Mouse (Mus musculus): ENCODE measurements at regions not wholly inside any gene's neighbourhood (a gene's known extent, or its start where the extent isn't known, plus 50 kb on each side); places are given as distances from the start of the nearest gene placed in this dataset.

DNA sequence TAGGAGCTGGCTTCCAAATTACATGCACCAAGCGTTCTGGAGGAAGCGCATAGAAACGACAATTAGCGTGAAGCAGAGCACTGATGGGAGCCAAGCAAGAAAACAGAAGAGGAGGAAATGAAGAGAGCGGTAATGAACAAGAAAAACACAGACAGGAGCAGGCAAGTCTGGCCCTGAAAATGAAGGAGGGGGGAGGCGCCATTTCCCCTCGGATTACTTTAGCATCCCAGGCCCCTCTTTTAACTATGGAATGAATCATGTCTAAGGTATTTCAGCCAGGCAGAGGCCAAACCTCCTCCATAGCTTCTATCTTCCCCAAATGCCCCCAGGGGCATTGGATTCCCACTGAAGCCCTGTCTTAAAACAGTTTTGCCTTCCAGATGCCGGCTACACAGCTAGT lies 248.1 kb upstream of the Nrip1 start:
- intact Hi-C loops (cut with DNase I): no loop called here
- peak in 1 of 2 experiments; percentile 28 for DNase-seq (ENCODE audit: low spot score in 2 of 2)

DNA sequence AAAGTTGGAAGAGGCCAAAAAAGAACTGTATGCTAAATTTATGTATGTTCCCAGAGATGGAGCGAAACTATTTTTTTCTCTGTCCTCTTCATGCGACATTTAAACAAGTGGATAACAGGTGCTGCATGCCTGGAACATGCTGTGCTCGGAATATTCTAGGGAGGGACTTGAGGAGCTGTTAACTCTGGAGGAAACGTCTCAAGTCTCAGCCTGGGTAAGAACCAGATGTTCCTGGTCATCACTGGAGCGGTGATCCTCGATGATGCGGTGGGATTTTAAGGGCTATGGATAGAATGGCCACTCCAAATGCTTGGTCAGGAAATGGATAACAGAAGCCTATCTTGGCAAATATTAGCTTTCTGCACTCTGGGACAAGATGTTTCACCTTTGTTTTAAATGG lies 244.7 kb upstream of the Nrip1 start:
- intact Hi-C loops (cut with DNase I): no loop called here
- DNase-seq (ENCODE audit: low spot score in 2 of 2): peak in 1 of 2 experiments; percentile 44

DNA sequence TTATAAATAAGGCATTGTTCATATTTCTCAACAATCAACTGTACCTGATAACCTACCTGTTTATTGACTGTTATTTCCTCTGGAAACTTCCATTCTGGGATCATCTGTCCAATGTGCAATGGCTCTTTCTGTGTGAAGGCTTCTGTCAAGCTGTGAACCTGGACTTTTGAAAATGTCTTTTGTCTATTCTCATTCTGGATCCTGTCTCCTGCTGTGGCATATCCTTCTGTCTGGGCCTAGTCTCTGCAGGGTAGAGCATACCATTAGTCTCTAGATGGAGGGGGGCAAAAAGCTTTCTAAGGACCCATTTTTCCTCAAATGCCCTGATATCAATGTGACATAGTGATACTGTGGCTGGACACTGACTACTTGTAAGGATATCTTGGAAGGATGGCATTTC lies 237.4 kb upstream of the Nrip1 start:
- no peak for DNase-seq (ENCODE audit: low spot score in 2 of 2)
- intact Hi-C loops (cut with DNase I): no loop called here

DNA sequence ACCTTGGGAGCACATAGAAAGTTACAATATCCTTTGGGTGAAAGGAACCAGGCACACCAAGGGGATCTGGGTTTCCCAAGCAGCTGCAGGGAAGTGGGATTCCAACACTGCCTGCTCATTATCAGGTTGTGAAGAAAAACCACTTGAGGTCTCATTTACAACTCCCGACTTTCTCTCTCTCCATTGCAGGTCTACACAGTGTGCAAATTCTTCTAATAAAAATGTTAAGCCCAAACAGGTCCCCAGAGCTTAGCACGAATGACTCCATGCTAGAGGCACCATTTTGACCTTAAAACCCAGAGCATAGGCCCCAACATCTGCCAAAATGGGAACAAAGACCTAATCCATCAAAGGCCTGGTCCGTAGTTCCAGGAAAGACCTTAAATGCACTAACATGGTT lies 231.3 kb upstream of the Nrip1 start:
- no peak for DNase-seq (ENCODE audit: low spot score in 2 of 2)
- intact Hi-C loops (cut with DNase I): no loop called here

DNA sequence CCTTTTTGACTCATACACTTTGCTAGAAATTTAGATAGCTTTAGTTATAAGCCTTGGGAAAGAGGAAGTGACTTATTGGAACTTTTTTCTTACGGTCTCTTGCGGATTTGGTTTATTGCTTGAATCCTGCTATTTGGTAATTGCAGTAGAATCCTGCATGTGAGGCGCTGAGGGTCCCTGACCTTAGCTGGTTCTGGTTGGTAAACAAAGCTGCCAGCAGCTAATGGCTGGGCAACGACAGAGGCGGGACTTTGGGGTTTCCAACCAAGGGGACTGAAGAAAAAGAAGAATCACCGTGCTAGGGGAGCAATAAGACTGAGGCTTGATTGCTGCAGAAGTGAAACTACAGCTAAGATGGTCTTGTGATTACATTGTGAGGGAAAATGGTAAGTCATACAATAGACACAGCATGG lies 230.2 kb upstream of the Nrip1 start:
- DNase-seq (ENCODE audit: low spot score in 2 of 2): no peak
- intact Hi-C loops (cut with DNase I): no loop called here

DNA sequence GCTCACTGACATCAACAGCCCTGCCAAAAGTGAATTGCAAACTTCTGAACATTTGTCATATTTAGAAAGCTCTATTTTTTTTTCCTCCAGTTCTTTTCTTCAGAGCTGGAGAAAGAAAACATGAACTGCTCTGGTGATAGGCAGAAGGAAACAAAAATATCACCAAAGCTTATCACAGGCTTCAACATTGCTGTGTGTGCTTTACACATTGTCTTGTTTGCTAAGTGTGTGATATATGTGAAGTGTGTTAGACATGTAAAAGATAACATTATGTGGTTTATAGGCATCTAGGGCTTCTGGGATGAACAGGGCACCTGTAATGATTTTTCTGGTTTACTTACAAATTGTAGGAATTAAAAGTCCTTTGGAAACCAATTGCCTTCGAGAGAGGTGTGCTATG lies 229.8 kb upstream of the Nrip1 start:
- DNase-seq (ENCODE audit: low spot score in 2 of 2): no peak
- intact Hi-C loops (cut with DNase I): no loop called here

DNA sequence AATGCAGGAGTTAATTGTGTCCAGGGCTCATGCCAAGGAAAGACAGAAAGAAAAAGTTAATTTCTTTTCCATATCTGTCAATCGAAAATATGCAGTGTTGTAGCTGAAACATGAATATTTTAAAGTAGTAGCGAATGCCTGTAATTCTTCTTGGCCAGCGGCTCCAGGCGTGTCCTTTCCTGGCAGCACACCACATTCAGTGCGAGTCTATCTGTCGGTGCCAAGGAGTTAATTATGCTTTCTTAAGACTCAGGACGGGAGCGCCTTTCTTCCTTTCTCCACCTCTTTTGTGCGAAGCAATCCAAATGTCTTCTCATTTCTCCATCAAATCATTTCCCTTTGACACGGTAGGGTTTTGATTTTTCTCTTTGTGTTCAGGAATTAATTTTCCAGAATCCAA lies 226.5 kb upstream of the Nrip1 start:
- intact Hi-C loops (cut with DNase I): no loop called here
- DNase-seq (ENCODE audit: low spot score in 2 of 2): peak in 1 of 2 experiments; percentile 19

DNA sequence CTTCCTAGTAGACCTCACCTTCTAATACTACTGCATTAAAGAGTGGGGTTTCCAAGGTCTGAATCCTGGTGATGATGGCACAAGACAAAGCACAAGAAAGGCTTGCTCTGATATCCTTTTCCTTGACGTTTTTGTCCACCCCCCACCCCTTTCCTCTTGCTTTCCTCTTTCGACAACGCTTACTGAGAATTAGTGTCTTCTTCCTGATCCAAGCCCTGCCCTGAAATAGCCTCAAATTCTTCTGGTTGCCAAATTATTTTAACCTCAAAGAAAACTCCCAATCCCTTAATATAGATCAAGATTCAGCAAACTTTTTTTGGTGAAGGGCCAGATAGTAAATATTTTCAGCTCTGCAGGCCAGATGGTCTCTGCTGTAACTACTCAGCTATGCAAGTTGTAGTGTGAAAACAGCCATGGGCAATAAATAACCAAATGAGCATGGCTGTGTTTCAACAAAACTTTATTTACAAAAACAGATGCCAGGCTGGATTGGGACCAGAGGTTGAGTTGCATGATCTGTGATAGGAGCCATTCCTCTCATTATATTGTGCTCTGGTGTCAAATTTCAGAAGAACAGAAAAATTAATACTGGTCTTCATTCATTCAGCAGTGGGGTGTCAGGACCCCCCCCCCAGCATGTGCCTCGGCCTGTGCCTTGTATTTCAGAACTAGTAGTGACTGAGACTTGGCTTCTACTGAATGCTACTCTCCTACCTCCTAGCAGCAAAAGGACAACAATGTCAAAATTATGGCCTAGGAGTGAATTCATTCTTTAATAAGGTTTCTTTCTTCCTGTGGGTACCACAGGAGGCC lies 218.5 kb upstream of the Nrip1 start:
- intact Hi-C loops (cut with DNase I): no loop called here

DNA sequence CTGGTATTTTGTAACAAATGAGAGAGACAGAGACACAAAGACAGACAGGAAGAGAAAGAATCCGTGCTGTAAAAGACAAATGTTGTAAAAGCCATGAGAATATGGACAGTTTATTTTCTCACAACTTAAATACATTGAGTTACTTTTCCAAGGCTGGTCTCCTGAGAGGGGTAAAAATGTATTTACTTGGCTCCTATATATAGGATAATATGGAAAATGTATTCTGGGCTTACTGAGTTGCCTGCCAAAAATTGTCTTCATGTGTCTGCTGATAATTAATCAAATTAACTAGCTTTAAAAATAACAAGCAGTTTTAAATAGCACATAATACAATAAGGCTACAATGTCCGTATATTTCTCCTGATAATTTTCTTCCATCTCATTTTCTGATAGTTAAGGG lies 216.2 kb upstream of the Nrip1 start:
- no peak for DNase-seq (ENCODE audit: low spot score in 2 of 2)
- intact Hi-C loops (cut with DNase I): no loop called here

More for the DNA sequence above, 218.5 kb upstream of the Nrip1 start:
- peak; percentile 5 to 23 for DNase-seq (ENCODE audit: low spot score in 2 of 2)

DNA sequence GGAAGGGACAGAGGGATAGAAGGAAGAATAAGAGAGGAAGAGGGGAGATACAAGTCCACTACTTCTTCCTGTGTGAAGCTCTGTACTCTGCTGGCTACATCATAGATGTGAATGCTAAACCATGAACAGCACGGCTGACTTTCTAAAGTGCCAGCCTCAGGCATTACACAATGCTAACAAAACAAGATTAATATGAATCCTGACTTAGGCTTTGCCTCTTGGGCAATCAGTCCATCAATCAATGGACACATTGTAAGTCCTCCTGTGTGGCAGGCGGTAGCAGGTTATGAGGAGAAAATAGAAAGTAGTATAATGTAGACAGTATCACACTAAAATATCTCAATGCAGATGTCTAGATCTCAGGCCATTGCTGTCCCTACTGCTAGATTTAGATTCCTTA lies 203.6 kb upstream of the Nrip1 start:
- DNase-seq (ENCODE audit: low spot score in 2 of 2): no peak
- intact Hi-C loops (cut with DNase I): no loop called here

DNA sequence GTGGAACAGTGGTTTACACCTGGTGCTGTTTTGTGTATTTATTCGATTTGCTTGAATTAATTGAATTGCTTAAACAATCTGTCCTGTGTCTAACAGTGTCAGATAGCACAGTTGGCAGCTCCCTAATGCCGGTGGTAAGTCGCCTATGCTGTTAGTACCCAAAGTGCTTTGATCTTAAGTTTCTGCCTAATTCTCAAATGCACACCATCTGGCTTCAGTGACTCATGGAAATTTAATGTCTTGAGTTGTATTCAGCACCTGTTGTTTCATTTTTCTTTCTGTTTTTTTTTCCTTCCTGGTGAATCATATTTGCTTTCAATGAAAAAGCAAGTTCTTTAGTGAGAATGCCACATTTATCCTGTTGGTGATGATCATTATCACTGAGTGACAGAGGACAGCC lies 201.7 kb upstream of the Nrip1 start:
- DNase-seq (ENCODE audit: low spot score in 2 of 2): peak; percentile 6 to 62

DNA sequence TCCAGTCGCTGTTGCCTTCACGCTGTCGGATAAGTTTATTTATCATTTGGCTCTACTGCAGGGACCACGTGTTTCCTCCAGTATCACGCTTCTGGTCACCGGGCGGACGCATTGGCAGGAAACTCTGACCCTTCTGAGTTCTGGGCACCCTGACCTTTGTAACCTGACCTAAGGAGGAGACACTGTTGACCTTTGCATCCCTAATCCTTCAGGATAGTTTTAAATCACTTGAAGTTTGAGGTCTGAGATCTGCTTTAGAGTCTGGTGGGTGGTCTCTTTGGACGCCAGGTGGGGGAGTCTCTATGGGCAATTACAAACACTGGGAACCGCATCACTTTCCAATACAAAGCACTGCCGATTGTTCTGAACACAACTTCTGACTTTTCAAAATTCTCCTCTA lies 192.6 kb upstream of the Nrip1 start:
- intact Hi-C loops (cut with DNase I): no loop called here

More for the DNA sequence above, 201.7 kb upstream of the Nrip1 start:
- intact Hi-C loops (cut with DNase I): no loop called here

DNA sequence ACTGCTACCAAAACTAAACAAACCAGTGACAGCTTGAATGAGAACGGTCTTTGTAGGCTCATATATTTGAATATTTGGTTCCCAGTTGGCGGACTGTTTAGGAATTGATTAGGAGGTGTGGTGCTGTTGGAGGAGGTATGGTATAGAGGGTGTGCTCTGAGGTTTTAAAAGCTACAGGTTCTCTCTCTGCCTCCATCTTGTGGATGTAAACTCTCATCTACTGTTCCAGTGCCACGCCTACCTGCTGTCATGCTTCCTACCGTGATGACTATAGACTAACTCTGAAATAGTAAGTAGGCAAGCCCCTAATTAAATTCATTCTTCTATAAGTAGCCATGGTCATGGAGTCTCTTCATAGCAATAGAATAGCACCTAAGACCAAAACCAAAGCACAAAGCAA lies 181.2 kb upstream of the Nrip1 start:
- no peak for DNase-seq (ENCODE audit: low spot score in 2 of 2)

More for the DNA sequence above, 192.6 kb upstream of the Nrip1 start:
- no peak for DNase-seq (ENCODE audit: low spot score in 2 of 2)

DNA sequence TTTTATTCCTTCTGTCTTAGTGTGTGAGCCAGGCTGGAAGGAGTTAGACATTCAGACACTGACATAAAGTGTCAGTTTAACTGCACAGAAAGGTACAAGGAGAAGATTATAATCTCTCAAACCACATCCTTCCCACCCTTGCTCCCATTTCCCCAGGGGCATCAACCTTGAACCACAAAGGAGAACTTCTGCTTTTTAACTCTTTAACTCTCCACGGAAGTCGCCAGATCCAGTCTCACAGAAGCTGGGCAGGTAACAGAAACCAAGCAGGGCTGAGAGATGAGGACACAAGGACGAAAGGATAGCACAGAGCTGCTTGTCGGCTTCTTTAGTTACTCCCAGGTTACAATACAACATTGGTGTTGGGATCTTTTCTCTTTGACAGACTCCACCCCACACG lies 176.0 kb upstream of the Nrip1 start:
- intact Hi-C loops (cut with DNase I): no loop called here
- no peak for DNase-seq (ENCODE audit: low spot score in 2 of 2)

More for the DNA sequence above, 181.2 kb upstream of the Nrip1 start:
- intact Hi-C loops (cut with DNase I): no loop called here

DNA sequence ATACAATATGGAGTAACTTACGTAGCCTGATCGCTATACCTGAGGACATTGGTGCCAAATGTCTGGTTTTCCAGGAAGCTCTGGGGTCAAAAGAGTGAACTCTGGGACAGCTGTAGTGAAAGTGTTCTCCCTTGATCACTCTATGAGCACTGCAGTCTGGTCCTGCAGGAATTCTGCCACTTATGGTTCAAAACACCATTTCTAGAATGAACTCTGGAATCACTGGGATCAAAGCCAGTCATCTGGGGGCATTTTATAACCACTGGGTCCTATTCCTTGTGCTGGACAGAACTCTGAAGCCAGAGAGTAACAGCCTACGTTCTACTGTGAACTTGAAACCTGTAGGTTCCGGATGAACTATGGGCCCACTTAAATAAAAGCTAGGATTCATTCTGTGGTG lies 173.5 kb upstream of the Nrip1 start:
- DNase-seq (ENCODE audit: low spot score in 2 of 2): no peak
- intact Hi-C loops (cut with DNase I): no loop called here

DNA sequence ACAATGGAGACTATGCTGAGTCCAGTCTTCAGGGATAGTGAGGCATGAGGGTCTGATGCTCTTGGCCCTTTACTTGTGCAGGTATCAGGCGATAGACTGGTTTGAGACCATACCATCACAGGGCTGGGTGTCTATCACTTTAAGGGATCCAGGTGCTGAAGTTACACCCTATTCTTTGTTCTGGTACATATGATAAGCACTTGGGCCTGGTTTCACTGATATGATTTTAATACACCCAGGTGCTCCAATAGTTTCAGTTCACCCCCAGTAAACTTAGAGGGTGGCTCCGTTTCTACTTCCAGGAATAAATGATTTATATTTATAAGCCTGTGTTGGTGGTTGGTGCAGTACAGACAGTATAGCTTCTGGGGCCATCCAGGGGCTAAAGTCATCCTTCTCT lies 173.0 kb upstream of the Nrip1 start:
- intact Hi-C loops (cut with DNase I): no loop called here
- DNase-seq (ENCODE audit: low spot score in 2 of 2): no peak

DNA sequence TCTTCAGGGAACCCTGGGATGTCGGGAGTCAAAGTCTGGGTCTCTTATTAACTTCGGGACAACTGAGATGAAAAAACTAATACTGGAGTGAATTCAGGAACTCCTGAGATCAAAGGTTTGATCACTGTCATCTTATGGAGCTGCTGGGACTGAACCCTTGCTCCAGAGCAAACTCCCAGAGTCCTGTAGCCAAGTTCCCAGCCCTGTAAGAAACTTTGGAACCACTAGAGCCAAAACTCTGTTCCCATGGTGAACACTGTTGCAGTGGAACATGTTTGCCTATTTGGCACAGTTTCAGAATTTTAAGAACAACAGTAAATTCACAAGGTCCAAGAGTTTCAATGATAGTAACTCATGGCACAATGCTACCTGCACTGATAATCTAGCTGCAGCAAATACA lies 172.3 kb upstream of the Nrip1 start:
- no peak for DNase-seq (ENCODE audit: low spot score in 2 of 2)
- intact Hi-C loops (cut with DNase I): no loop called here

DNA sequence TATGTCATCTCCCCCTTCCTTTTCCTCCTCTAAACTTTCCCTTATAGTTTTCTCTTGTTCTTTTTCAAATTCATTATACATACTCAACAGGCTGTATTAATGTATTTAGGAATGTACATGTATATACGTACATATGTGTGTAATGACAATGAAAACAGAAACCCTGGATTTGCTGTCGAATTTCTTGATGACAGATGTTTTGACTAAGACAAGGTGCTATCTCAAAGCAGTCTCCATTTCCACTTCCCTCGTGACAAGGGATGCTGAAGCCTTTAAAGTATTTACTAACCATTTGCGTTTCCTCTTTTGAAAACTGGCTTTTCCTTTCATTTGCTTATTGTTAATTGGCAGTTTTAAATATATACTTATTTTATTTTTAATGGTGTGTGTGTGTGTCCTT lies 171.3 kb upstream of the Nrip1 start:
- intact Hi-C loops (cut with DNase I): loop anchor here (5.0 kb wide), 1 partner anchor 173 kb away; the partner anchor contains the start of gene Nrip1
- no peak for DNase-seq (ENCODE audit: low spot score in 2 of 2)

DNA sequence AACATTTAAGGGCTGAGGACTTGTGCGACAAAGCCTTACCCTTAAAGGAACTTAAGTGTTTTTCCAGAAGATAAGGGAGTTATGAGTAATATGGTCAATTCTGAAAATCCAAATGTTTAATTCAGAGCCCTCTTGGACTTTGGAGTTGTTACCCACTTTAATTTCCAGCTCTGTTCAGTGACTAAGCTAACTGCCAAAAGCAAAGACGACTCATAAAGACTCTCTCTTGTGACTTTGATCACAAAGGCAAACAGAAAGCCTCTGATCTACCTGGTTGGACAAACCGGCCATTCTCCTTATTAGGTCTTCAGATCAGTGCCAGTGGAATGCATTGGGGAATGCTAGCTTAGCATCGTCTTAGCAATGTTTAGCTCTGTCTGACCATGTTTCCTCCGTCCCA lies 167.3 kb upstream of the Nrip1 start:
- DNase-seq (ENCODE audit: low spot score in 2 of 2): no peak
- intact Hi-C loops (cut with DNase I): loop anchor here (5.0 kb wide), 1 partner anchor 169 kb away; the partner anchor contains the start of gene Nrip1

DNA sequence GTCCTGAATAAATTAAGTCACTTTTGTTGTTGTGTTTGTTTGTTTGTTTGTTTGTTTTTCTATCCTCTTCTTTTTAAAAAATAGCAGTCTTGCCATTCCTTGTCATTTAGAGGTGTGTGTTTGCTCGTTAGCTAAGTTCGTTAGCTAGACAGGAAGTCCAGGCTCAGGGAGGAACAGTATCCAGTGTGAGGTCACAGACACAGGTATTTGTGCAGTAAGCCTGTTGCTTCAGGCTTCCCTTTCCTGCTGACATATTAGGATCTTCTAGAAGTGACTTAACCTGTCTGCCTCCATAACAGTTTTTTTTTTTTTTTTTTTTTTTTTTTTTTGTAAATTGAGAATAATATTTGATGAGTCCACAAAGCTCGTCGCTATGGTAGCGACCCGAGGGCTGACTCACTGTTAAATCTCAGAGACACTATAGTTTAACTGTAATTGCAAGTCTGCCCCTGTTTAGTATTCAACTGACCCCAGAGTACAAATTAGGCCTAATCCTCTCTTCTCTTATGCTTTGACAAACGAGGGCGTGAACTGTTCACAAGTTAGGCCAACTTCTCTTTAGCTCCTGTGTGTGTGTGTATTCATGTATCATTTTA lies 166.8 kb upstream of the Nrip1 start:
- intact Hi-C loops (cut with DNase I): loop anchor here (5.0 kb wide), 1 partner anchor 168 kb away; the partner anchor contains the start of gene Nrip1
- DNase-seq (ENCODE audit: low spot score in 2 of 2): no peak

DNA sequence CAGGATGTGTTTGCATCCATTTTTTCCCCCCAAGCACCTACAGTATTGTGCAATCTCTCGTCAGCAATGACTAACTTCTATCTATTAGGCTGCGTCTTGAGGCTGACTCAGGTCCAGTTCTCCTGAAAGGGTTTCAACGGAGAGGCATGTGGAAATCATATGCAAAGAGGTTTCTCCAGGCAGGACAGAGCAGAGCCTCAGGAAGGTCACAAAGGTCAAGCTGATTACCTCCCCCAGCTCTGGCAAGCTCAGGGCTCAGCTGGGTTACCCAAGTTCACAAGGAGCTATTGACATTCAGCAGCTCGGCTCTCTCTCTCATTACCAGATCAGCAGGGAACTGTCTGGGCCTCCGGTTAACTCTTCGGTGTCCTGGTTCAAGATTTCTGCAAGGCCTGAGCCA lies 166.0 kb upstream of the Nrip1 start:
- intact Hi-C loops (cut with DNase I): loop anchor here (5.0 kb wide), 1 partner anchor 167 kb away; the partner anchor contains the start of gene Nrip1

More for the DNA sequence above, 166.0 kb upstream of the Nrip1 start:
- DNase-seq (ENCODE audit: low spot score in 2 of 2): peak in 1 of 2 experiments; percentile 6
